Mouse (Mus musculus): ENCODE measurements around the gene Gclc.

Gclc gene

DNA sequence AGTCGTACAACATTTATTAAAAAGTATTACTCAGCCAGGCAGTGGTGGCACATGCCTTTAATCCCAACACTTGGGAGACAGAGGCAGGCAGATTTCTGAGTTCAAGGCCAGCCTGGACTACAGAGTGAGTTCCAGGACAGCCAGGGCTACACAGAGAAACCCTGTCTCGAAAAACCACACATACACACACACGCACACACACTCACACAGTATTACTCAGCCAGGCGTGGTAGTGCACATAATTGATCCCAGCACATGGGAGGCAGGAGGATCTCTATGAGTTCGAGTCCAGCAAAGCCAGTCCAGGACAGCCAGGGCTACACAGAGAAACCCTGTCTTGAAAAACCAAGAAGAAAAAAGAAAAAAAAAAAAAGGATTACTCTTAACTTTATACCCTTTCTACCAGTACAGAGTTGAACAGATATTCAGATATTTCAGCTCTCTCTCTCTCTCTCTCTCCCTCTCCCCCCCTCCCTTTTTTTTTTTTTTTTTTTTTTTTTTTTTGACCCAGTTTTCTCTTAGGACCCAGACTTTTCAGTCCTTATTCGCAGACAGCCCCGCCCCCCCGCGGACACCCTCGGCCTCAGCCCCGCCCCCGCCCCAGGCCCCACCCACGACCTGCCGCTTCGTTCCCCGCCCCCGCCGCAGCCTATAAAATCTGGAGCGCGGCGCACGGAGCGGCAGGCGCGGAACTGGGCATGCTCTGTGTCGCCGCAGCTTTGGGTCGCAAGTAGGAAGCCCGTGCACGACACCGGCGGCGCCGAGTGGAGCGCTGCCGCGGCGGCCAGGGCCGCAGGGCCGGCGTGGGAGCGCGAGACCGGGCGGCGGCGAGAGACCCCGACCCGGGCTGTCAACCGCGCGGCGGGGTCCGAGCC, at the start of gene Gclc:
Gene Gclc (plus strand): TSS at position 683 of the 875 bp plus-strand sequence.
- DNase-seq = peak; percentile 91

- no peak for DNase-seq
Observed at GRCm38 (mm10) chr9:77706515-77706914, 47.8 kb upstream of the Gclc start.

GRCm38 (mm10) chr9:77707433-77708139, 46.7 kb upstream of the Gclc start:
- DNase-seq = no peak

DNA sequence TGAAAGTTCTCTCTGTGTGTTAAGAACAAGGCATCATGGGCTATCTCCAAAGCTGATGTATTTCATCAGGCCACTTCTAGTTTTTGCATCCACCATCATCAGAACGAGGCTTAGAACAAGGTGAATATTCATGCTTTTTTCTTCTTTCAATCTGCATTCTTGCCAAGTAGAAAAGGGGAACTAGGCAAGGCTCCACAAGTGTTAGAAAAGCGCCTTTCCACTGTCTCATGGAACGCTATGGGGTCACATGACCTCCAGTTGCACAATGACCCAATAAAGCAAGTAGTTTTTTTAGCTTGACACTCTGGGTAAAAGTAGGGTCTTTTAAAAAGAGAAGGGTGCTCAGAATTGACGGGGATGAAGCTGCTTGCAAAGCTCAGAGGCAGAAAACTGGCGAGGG, 45.4 kb upstream of the Gclc start:
- no peak for DNase-seq

- DNase-seq = no peak
Observed at GRCm38 (mm10) chr9:77711021-77711569, 43.2 kb upstream of the Gclc start.

DNA sequence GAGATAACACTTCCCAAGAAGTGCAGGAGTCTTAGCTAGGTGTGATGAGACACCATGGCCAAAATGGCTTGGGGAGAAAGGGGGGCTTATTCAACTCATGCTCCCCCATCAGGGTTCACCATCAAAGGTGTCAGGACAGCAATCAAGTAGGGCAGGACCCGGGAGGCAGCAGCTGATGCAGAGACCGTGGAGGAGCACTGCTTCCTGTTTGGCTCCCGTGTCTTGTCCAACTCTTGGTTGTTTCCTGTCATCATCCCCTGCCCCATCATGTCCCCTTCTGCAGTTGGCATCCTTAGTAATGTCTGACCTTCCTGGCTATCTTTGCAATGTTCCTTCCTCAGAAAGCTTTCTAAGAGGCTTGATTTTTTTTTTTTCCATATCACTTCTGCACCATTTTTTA, 41.5 kb upstream of the Gclc start:
- DNase-seq = no peak

GRCm38 (mm10) chr9:77713301-77713700, 41.0 kb upstream of the Gclc start:
- no peak for DNase-seq

- no peak for DNase-seq
Observed at GRCm38 (mm10) chr9:77715262-77715661, 39.1 kb upstream of the Gclc start.

- DNase-seq = no peak
Observed at GRCm38 (mm10) chr9:77716009-77716408, 38.3 kb upstream of the Gclc start.

GRCm38 (mm10) chr9:77717831-77718435, 36.4 kb upstream of the Gclc start:
- no peak for DNase-seq

DNA sequence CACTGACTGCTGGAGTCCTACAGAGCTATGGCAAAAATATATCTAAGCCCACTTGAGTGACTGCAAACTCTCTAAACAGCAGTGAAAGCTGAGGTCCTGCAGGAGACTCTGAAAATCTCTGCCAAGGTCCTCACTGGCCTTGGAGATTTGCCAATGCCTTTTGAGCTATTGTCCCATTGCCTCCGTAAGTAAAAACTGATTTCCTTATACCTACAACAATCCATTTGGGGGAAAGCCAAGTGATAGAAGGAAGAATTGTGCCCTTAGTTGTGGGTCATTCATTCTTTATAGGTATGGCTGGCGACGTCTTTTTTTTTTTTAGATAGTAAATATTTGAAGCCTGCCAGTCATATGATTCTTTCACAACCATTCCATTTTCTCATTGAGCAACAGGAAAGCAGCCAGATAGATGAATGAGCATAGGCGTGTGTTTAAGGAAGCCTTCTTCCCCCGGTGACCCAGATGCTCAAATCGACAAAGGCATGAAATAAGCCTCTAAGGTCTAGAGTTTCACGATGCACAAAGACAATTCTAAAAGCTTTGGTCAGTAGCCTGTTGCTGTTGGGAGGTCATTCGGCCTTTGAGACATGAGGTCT, 35.4 kb upstream of the Gclc start:
- DNase-seq = no peak

GRCm38 (mm10) chr9:77719675-77720074, 34.7 kb upstream of the Gclc start:
- DNase-seq = no peak

GRCm38 (mm10) chr9:77722381-77722780, 32.0 kb upstream of the Gclc start:
- DNase-seq = no peak

DNA sequence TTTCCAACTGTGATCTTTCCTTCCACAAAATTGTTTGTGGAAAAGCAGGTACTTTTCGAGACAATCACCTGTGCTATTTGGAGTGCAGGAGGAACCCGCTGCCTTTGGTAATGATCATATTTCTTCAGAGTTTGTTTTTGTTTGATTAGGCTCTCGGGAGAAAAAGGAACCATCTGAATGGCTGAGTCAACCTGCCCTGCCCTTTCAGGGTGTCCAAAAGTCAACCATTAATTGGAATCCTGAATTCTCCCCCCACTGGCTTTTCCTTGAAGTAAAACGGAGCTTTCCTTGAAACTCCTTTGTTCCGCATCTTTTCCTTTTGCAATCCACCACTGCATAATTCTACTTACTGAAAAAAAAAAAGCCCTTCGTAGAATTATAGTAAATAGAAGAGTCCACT, 30.1 kb upstream of the Gclc start:
- no peak for DNase-seq

DNA sequence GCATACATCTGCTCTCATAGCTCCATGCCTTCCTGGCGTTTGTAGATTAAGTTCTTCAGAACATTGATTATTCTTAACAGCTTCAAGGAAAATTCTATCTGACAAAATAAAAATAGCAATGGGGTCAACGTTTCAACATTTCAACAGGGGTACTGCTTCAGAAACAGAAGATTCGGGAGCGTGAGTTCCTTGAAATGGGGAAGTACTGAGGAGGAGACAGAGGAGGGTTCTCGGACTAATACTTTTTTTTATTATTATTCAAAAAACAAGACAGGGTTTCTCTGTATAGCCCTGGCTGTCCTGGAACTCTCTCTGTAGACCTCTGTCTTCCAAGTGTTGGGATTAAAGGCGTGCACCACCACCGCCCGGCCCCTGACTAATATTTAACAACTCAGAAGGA, 28.9 kb upstream of the Gclc start:
- DNase-seq = no peak

GRCm38 (mm10) chr9:77726018-77726684, 28.2 kb upstream of the Gclc start:
- DNase-seq = no peak

DNA sequence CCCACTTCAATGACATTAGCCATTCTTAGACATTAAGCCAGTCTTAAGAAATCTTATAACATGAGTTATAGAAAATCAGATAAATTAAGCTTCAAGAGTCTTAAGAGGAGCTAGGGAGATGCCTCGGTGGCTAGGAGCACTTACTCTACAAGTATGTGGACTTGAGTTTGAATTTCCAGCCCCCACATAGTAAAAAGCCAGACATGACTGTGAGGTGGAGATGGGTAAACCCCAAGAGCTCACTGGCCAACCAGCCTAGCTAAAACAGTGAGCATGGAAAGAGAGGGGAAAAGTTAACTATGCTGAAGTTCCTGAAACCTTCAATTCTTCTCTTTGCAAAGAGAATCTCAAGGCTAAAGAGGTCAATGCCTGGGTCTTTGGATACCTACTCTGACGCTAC, 27.3 kb upstream of the Gclc start:
- no peak for DNase-seq

DNA sequence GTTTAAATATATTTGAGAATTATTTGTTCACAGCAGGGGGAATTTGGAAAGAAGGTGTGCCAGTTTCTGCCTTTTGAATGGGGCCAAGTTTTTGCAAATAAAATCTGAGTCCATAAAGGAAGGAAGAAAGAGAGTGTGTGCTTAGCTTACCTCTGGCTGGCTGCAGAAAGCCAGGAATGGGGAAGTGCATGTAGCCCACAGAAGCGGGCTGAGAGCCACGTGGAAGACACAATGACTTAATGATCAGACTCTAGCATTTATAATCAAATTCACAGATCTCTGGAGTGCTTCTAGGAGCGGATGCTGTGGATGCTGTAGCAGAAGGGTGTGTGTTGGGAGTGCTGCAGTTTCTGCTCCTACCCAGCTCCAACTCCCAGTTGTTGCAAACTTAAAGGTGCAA, 22.3 kb upstream of the Gclc start:
- DNase-seq = no peak

DNA sequence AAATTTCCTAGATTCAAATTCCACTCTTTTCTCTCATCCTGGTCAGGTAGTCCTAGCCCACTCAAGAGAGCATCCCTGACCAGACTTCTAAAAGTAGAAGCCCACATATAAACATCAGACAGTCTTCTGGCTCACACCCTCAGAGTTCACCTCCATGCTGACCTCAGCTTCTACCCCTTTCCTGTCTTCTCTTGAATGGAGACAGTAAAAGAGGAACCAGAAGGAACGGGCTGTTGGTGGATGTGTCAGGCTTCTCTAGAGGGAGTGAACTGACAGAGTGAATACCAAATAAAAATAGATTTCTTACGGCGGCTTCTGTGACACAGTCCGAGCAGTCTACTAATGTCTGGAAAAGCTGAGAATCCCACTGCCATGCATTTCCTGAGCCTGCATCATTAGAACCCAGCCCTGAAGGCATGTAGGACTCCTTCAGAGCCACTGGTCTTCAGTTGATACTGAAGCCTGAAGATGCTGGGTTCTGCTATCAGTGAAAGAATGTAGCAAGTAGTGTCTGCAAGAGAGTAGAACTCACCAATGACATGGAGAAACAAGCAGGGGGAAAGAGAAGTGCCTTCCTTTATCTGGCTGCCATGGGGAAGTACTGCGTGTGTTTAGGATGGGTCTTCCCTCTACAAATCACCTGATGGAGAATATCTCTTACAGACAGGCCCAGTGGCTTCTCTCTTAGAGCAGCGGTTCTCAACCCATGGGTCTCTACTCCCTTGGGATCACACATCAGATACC, 16.9 kb upstream of the Gclc start:
- DNase-seq = no peak

GRCm38 (mm10) chr9:77741452-77741851, 12.9 kb upstream of the Gclc start:
- no peak for DNase-seq

DNA sequence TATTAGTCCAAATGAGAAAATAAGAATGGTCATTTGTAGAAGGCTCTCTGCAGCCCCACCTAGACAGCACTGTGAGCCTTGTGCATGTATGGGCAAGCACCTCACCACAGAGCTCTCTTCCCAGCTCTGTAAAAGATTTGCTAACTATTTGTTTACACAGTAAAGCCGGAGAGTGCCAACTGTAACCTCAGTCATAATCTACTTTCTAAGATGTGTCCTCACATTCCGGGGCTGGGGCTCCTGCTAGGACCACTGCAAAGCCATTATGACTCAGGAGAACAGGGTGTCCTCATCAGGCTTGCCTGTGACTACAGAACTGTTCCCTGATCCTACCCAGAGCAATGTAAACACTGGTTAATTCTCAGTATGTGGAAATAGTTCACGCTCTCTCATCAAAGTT, 9.5 kb upstream of the Gclc start:
- no peak for DNase-seq

GRCm38 (mm10) chr9:77746315-77746714, 8.0 kb upstream of the Gclc start:
- no peak for DNase-seq
